Mouse (Mus musculus) liver, embryonic 14.5 days (tissue): ENCODE results near the gene Sh3pxd2a.

Source experiments
- CTCF ChIP-seq: IDR thresholded peaks from 2 replicates; pipeline ENCODE4 v1.5.1; 2016; ENCODE audit warnings: antibody characterized with exemption, low read depth, control low read depth
- EP300 ChIP-seq: IDR thresholded peaks from 2 replicates; pipeline ENCODE4 v1.6.1; 2016; ENCODE audit warnings: antibody characterized with exemption, low read depth

DNA sequence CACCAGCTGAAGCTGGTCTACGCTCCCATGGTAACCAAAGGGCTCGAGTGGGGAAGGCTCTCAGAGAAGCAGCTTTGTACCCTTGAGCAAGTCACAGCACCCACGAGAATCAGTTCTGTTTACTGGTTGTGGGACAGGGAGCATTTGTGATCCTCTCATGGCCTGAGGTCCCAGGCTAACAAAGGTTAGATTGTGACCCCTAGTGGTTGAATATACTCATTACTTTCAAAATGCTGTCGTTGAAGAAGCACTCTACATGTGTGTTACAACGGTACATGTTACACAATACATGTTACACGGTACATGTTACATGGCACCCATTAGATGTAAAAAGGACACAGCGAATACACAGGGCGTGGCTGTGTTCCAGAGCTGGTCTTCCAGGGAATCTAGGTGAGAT lies 38.4 kb upstream of the Sh3pxd2a start:
- peak; percentile 78 for TF ChIP-seq CTCF
- no peak for TF ChIP-seq EP300
